Mouse (Mus musculus): Measurements from ENCODE around the gene Zc3h18.

DNA sequence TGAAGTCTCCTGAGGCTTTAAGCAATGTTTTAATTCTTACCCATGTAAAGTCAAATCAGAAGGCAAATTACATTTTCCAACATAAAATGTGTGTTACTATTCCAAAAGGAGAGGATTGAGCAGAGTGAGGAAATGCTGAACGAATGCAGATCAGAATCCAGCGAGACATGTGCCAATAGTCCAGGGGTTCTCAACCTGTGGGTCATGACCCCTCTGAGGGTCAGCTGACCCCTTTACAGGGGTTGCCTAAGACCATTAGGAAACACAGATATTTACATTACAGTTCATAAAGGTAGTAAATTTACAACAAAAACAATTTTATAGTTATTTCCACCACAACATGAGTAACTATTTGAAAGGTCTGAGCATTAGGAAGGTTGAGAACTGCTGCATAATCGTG lies 14.3 kb downstream of the Zc3h18 start:
- TF ChIP-seq CTCF (IDR thresholded peaks at IDR 0.05; ENCODE audit: borderline replicate concordance, insufficient read depth, low read length) (no peak), POLR2A (IDR thresholded peaks at IDR 0.05; ENCODE audit: low read depth, low read length) (no peak)
